Mouse (Mus musculus) adrenal gland, postnatal 36 days (tissue): ENCODE measurements around the gene Ccdc151. TPM values are rescaled to one million over a fixed set of nuclear protein-coding genes. Genes with fewer than 3 reads are reported as not detected.

Experiments used
- DNase-seq, 2 experiments: peaks; one replicate each; pipeline ENCODE4 v3.0.0; 2021; ENCODE audit warnings: mixed read lengths in 1 of 2
- total RNA-seq, 2 experiments: library from RNA; stranded (reverse); gene quantifications; 2 replicates each; pipeline ENCODE4 v1.2.3; 2021

The Ccdc151 gene
- total RNA-seq, 2 experiments from 2014 or later: 0.30 to 1.6 TPM

DNA sequence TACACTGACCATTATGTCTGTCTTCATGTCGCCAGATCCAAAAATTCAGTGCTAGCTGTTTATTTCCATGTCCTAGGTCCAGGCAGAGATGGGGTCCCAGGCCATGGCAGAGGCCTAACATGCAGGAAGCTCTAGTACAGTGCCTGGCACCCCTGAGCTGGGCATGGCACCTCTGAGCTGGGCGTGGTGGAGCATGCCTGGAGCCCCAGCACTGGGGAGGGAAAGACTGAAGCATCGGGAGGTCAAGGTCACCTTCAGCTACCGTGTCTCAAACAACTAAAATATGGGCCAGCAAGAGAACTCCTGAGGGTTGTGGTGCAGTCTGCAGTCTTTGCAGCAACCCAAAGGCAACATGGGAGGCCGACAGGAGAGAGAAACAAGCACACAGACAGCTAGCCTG, 44.1 kb downstream of the Ccdc151 start:
- no peak for DNase-seq

DNA sequence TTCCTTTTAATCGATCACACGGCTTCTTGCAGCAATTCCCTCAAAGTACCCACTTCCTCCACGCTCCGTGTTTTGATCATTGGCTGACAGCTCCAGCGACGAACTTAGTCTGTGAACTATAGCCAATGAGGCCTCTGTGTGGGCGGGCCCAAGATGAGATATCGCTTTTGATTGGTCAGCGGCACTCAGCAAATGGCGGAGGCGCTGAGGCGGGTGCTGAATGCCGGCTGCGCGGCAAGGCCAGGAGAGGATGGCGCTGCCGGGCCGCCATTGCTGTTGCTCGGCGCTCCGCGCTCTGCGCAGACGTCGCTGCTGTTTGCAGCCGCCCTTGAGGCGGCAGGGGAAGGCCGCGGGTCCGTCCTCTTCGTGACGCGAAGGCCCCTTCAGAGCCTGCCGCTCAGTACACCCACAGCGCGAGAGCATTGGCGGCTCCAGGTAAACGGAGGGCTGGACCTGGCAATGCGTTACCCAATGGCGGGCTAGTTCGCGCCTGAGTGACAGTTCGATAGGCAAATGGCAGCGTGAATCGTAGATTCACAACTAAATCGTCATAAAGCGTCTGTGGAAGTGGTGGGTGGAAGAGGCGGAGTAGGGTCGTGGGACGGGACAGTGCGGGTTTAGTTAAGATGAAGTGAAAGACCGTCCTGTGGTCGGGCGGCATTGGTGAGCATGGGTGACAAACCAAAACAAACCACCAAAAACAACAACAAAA, 46.7 kb downstream of the Ccdc151 start, which contains the start of gene Swsap1:
Gene Swsap1, plus strand, starts transcription at position 186 of the 712 bp plus-strand sequence.
- peak; percentile 96 to 97 for DNase-seq

GRCm38 (mm10) chr9:21955225-21955569, 47.2 kb downstream of the Ccdc151 start:
- no peak for DNase-seq

GRCm38 (mm10) chr9:21954635-21955034, 47.8 kb downstream of the Ccdc151 start:
- DNase-seq: no peak

GRCm38 (mm10) chr9:21953600-21953999, 48.8 kb downstream of the Ccdc151 start:
- no peak for DNase-seq

DNA sequence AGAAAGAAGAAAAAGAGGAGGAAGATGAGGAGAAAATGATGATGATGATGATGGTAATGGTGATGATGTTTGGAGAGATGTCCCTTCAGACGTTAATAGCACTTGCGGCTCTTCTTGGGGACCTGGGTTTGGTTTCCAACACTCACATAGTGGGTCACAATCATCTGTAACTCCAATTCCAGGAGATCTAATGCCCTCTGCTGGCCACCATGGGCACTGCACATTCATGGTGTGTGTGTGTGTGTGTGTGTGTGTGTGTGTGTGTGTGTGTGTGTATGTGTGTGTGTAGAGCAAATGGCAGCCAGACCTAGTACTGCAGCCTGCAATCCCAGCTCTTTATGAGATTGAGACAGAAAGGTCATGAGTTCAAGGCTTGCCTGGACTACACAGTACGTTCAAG, 50.5 kb downstream of the Ccdc151 start:
- DNase-seq: no peak

DNA sequence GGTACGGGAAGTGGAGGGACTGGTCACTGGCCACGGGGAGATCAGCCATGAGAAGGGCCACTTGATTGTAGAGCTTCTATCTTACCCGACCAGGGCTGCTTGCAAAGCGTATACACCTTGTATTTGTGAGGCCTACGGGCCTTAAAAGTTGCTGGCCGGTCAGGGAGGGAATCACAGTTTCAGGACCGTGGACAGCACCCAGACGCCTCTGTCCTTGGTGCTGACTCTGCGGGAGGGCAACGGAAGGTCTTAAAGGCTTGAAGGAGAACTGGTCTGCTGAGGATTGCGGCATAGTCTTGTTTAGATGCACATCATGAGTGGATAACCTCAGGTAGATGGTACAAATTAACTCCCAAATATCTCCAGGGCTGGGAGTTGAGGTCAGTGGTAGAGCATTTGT, 52.1 kb downstream of the Ccdc151 start:
- peak; percentile 75 to 76 for DNase-seq

- DNase-seq: no peak
These were observed 53.6 kb downstream of the Ccdc151 start for GRCm38 (mm10) chr9:21948790-21949189.

GRCm38 (mm10) chr9:21948146-21948545, 54.3 kb downstream of the Ccdc151 start:
- DNase-seq: no peak

GRCm38 (mm10) chr9:21947540-21948130, 54.8 kb downstream of the Ccdc151 start:
- DNase-seq: no peak

GRCm38 (mm10) chr9:21944267-21944666, 58.2 kb downstream of the Ccdc151 start:
- peak in 1 of 2 experiments; percentile 57 for DNase-seq

- no peak for DNase-seq
These were observed 58.8 kb downstream of the Ccdc151 start for GRCm38 (mm10) chr9:21943638-21944037.

DNA sequence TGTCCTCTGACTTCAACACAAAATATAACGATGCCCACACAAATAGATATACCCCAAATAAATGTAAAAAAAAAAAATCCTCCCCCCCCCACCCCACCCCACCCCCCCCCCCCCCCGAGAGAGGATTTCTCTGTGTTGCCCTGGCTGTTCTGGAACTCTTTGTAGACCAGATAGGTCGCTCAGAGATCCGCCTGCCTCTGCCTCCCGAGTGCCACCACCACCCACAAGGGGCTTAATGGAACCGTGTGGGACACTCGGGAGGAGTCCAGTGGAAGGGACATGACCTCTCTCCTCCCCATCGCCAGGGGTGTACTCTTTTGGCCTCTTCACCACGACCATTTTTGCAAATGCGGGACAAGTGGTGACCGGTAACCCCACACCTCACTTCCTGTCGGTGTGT, 59.4 kb downstream of the Ccdc151 start:
- no peak for DNase-seq

Other genes with a start within 250 kb of the Ccdc151 start
- 1 to 10 TPM; 2.3 to 3.9 TPM for gene Spc24, start 242.3 kb downstream of the Ccdc151 start, total RNA-seq
- 10 to 100 TPM; 31.2 to 38.3 TPM for gene Kank2, start 203.9 kb downstream of the Ccdc151 start, total RNA-seq
- gene Angptl8, start 167.1 kb downstream of the Ccdc151 start, total RNA-seq: 1 to 10 TPM; 7.5 to 8.7 TPM
- gene Dock6, start 150.0 kb downstream of the Ccdc151 start, total RNA-seq: 10 to 100 TPM; 31.2 to 40.7 TPM
- 10 to 100 TPM; 28.5 to 58.8 TPM for gene Rab3d, start 84.4 kb downstream of the Ccdc151 start, total RNA-seq
- 1 to 10 TPM; 9.4 to 9.7 TPM for gene Ccdc159, start 75.2 kb downstream of the Ccdc151 start, total RNA-seq
- 100 to 1,000 TPM; 318 to 566 TPM for gene Tmem205, start 75.1 kb downstream of the Ccdc151 start, total RNA-seq
- 10 to 100 TPM; 27.1 to 35.8 TPM for gene Plppr2, start 65.6 kb downstream of the Ccdc151 start, total RNA-seq
- gene Swsap1, start 46.9 kb downstream of the Ccdc151 start, total RNA-seq: 10 to 100 TPM; 12.4 to 18.3 TPM
- 1 to 10 TPM; 1.9 to 2.0 TPM for gene Epor, start 39.1 kb downstream of the Ccdc151 start, total RNA-seq
- 10 to 100 TPM; 14.0 to 33.4 TPM for gene Rgl3, start 13.2 kb downstream of the Ccdc151 start, total RNA-seq
- gene Prkcsh, start 172 bp upstream of the Ccdc151 start, total RNA-seq: 100 to 1,000 TPM; 159 to 169 TPM
- 1 to 10 TPM; 1.1 to 2.0 TPM for gene Elavl3, start 49.4 kb upstream of the Ccdc151 start, total RNA-seq
- gene Gm49318, start 68.6 kb upstream of the Ccdc151 start, total RNA-seq: under 1 TPM in 1 of 2 experiments, not detected in 1; 0.56 TPM
- gene Zfp653, start 68.7 kb upstream of the Ccdc151 start, total RNA-seq: 10 to 100 TPM; 10.2 to 10.3 TPM
- gene Ecsit, start 82.8 kb upstream of the Ccdc151 start, total RNA-seq: 10 to 100 TPM; 51.6 to 63.7 TPM
- 1 to 10 TPM; 1.5 TPM for gene Cnn1, start 96.6 kb upstream of the Ccdc151 start, total RNA-seq
- gene Elof1, start 114.5 kb upstream of the Ccdc151 start, total RNA-seq: 10 to 100 TPM; 73.7 to 78.1 TPM
- 10 to 100 TPM; 43.2 to 67.9 TPM for gene Acp5, start 133.1 kb upstream of the Ccdc151 start, total RNA-seq
- gene Pigyl, start 154.2 kb upstream of the Ccdc151 start, total RNA-seq: 10 to 100 TPM; 50.3 to 59.1 TPM
- gene Zfp872, start 185.5 kb upstream of the Ccdc151 start, total RNA-seq: 1 to 10 TPM; 2.7 to 4.3 TPM
- gene Zfp809, start 223.1 kb upstream of the Ccdc151 start, total RNA-seq: 10 to 100 TPM; 36.9 to 45.3 TPM